Mouse (Mus musculus) layer of hippocampus, adult 2 months (tissue): ENCODE results near the gene Fam13c. TPM values are rescaled to one million over a fixed set of nuclear protein-coding genes. Genes with fewer than 3 reads are reported as not detected.

Experiments
- DNase-seq, 2 experiments: peaks; one replicate each; pipeline ENCODE4 v3.0.0; 2022; ENCODE audit warnings: low spot score in 2 of 2
- H3K27ac ChIP-seq: fragments of 200-600 bp; 2 replicates; pipeline ENCODE4 v1.8.1; 2022
- H3K4me3 ChIP-seq: fragments of 200-600 bp; 2 replicates; pipeline ENCODE4 v1.8.1; 2022; ENCODE audit warnings: mild to moderate bottlenecking
- CTCF ChIP-seq: fragments of 200-600 bp; conservative IDR thresholded peaks from 2 replicates; pipeline ENCODE4 v1.8.1; 2022; ENCODE audit warnings: antibody characterized with exemption, mild to moderate bottlenecking, moderate library complexity
- total RNA-seq, 2 experiments: library from RNA; stranded (reverse); gene quantifications; 2 replicates each; pipeline ENCODE4 v1.2.3; 2021

The Fam13c gene
- total RNA-seq, 2 experiments from 2014 or later = 83.7 to 85.8 TPM

DNA sequence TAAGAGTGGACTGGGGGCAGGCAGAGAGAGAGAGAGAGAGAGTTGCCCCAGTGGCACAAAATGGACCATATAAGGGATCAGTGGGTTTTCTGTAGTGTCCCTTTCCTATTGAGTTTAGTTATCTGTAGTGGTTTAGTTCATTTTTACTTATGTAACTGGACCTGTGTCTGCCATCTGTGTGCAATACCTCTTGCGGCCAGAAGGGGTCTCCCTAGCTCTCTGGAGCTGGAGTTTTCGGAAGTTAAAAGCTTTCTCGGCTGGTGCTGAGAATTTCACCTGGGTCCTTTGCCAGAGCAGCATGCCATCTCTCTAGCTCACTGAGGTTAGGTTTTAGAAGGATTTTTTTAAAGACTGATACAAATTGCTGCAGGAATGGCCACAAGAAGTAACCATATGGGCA is 67.6 kb downstream of the Fam13c start:
- DNase-seq = peak in 1 of 2 experiments; percentile 3
- Histone ChIP-seq H3K27ac (no peak overlapping the region), H3K4me3 (no peak overlapping the region)
- peak; percentile 71 for TF ChIP-seq CTCF

DNA sequence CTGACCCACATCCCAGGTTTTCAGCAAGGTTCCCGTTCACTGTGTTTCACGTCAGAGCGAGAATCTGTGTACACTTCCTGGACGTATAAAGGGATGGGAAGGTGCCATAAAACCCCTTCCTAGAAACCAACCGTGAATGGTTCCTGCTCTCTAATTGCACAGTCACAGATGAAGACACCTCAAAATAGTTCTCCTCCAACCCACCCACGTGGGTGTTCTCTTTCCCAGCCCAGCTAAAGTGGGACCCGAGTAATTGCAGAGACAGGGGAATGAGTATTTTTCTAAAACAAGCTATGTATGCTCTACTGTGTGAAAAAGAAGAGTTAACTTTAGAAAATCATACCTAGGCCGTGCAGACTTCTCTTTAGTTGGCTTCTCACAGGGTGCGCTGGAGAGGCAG is 74.6 kb downstream of the Fam13c start:
- DNase-seq = peak in 1 of 2 experiments; percentile 9
- H3K4me3 ChIP-seq = no peak overlapping the region
- no peak overlapping the region for H3K27ac ChIP-seq
- TF ChIP-seq CTCF = no peak

DNA sequence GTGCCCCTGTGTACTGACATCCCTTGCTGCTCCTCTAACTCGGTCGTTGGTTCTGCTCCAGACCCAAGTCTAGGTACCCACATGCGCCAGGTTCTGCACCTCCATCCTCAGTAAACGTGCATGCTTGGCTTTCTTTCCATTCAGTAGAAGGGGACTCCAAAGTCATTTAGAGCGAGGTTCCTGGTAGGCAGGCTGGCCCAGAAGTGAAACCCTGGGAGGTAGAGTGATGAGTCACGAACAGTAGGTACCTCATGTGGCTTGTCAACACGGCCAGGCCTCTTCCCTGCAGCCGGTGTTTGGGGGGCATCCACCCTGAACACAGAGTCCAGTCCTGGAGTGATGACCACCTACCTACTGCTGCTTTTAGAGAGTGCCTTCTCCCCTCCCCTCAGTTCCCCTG is 76.4 kb downstream of the Fam13c start:
- no peak overlapping the region for H3K4me3 ChIP-seq
- no peak for TF ChIP-seq CTCF
- H3K27ac ChIP-seq = peak overlapping the region; percentile 24; the same call in 1 of the 2 replicates
- peak in 1 of 2 experiments; percentile 9 for DNase-seq

DNA sequence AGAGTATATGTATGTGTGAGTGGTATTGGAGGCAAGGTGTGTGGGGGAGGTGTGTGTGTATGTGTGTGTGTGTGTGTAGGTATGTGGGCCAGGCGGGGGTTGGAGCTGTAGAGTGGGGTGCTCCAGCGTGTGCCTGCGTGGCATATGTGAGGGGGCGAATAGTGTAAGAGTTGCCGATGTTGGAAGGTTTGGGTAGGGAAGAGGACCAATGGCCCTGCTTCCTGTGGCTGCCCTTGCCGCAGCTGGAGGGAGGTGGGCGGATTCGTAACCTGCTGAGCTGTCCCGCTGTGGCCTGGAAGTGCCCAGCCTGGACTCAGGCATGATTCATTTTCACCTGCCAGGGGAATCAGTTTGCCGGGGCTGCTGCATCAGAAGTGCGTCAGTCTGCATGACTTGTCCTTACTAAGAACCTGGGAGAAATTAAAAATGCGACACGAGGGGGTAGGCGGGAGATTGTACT is 79.4 kb downstream of the Fam13c start:
- H3K4me3 ChIP-seq = peak overlapping the region; percentile 53
- H3K27ac ChIP-seq = peak overlapping the region; percentile 92
- TF ChIP-seq CTCF = no peak
- DNase-seq = peak in 1 of 2 experiments; percentile 28

DNA sequence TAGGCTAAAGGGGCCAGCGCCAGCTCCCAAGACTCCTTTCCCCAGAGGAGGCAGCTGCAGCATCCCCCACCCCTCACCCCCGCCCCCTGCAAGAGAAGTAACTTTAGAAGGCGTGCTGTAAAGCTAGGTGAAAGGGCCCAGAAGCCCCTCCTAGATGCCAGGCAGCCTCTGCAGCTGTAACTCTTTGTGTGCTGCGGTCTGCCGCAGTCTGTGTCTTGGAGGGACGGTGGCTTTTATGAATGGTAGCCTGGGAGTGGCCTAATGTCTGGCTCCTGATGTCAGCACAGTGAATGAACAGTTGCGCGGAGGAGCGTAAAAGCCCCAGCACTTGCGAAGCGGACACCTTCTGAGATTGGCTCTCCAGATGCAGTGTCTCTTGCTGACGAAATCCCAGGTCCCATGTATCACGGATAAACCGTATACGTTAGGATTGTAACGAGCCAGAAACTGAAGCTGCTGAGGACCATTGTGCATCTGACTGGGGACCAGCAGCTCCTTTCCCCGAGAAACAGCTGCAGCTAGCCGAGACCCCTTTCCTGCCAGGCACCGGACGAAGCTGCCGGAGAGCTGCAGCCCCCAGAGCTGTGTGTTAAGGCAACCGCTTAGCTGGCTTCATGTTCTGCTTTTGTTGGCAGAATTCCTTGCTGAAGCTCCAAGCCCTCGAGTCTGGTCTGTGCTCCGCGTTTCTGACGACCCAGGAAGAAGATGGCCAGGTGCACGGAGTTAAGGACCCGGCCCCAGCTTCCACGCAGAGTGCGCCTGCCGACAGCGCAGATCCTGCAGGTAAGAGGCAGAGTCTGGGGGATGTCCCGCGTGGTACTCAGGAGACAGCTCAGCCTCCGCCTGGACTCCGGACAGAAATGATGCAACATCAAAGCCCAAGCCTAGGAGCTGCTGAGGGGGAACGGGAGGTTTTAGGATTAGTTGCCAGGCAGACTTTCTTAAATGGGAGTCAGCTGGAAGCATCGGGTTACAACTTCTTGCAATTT is 80.2 kb downstream of the Fam13c start:
- H3K27ac ChIP-seq = peak overlapping the region; percentile 92
- peak overlapping the region; percentile 53 for H3K4me3 ChIP-seq
- TF ChIP-seq CTCF = no peak
- peak; percentile 37 to 46 for DNase-seq

DNA sequence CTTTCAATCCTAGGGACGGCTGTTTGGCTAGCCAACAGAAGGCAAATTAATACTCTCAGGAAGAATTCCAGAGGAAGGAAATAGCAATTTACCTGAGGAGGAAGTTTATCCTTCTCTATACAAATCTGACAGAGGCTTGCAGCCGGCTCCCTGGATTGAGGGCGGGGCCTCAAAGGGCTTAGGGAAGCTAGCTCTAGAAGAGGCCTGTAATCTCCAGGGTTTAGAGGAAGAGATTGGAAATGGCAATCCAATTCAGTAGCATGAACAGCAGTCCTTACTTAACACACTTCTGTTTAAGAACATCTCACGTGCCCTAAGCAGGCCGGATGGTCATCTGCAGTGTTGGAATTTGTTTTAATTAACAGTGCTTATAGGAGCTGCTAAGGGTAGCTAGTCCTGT is 81.1 kb downstream of the Fam13c start:
- DNase-seq = peak in 1 of 2 experiments; percentile 13
- TF ChIP-seq CTCF = no peak
- Histone ChIP-seq H3K4me3 (peak overlapping the region; percentile 53), H3K27ac (peak overlapping the region; percentile 92)

DNA sequence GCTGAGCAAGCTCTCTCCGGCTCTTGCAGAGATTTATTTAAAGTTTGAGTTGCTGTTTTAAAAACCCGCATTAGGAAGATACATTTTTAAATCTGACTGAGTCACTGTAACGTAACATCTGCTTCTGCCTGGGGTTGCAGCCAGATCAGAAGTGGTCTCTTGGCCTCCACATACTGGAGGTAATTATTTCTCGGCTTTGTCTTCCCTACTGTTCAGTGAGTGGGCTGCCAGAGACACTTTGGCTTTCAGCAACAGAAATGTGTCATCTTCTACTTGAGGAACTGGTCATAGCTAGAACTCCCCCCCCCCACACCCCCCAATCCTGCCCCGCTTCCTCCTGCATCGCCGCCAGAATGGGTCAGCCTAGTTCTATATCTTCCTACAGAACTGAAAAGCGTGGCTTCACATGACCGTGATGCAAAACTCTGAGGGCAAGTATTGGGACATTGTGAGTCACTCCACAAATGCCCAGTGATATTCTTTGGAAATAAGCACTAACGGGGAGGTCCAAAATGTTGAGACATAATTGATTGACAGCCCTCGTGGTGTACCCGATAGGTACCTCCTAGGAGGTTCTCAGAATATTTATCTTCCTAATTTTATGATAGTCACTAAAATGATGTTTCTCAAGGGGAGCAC is 90.0 kb downstream of the Fam13c start:
- Histone ChIP-seq H3K4me3 (no peak overlapping the region), H3K27ac (peak overlapping the region; percentile 79)
- TF ChIP-seq CTCF = no peak
- no peak for DNase-seq

DNA sequence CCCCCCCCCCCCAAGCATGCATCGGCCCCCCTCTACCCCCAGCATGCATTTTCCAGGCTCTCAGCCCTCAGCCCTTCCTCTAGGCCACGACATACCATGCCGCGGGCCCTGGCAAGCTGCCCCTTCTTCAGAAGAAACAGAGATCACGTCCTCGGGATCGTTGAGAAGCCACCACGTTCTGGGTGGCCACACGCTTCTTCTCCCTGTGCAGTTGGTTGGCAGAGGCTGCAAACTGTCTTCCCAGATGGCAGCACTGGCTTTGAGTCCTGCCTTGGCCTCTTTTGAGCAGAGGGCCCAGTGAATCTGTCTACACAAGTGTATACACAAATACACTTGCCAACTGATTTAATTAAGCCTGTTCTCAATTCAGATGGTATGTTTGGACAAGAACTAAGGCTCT is 92.0 kb downstream of the Fam13c start:
- TF ChIP-seq CTCF = no peak
- Histone ChIP-seq H3K27ac (peak overlapping the region; percentile 95), H3K4me3 (no peak overlapping the region)
- peak; percentile 44 to 59 for DNase-seq

DNA sequence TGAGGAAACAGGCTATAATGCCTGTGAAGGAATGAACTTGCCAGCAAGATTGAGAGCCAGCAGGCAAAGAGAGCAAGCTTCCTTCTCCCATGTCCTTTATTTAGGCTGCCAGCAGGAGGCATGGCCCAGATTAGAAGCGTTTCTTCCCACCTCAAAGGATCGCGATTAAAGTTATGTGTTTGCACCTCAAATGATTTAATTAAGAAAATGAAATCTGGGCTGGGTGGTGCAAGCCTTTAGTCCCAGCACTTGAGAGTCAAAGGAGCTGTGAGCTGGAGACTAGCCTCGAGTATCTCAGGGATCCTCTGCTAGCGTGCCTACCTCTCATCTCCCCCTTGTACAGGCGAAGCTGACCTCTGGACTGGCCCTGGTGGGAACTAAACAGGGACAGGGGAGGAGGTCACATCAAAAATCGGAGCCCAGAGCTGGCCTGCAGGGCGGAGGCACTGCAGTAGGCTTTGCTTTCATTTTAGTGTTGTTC is 93.1 kb downstream of the Fam13c start:
- Histone ChIP-seq H3K4me3 (peak overlapping the region; percentile 20; the same call in 1 of the 2 replicates), H3K27ac (peak overlapping the region; percentile 95)
- peak in 1 of 2 experiments; percentile 21 for DNase-seq
- TF ChIP-seq CTCF = peak; percentile 59

DNA sequence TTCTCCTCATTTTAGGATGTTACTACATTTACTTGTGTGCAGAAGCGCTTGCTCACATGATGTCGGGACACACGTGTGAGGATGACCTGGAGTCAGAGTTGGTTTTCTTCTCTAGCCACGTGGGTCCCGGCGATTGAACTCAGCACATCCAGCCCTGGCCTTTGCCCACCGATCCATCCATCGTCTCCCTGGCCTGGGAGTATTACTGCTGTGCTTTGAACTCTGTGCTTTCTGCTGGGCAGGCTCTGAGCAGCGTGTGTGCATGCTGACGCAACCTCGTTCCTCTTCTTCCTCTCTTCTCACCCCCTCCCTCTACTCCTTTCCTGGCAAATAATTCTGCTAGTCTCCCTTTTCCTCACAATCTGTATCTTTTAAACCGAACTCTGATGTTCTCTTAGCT is 93.7 kb downstream of the Fam13c start:
- no peak for TF ChIP-seq CTCF
- H3K27ac ChIP-seq = peak overlapping the region; percentile 95
- no peak for DNase-seq
- no peak overlapping the region for H3K4me3 ChIP-seq

DNA sequence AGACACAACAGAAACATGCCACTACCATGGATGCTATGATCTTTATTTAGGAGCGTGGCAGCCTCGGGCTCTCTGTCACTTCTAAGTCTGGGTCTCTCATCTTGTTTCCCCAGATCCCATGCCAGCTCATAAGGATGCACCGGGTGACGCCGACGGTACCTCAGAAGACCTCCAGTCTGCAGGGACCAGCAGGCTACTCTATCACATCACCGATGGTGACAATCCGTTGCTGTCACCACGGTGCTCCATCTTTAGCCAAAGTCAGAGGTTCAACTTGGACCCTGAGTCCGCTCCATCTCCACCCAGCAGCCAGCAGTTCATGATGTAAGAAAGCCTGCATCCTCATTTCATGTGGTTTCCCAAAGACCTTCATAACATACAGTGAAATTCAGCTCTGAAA is 94.3 kb downstream of the Fam13c start:
- TF ChIP-seq CTCF = no peak
- peak overlapping the region; percentile 95 for H3K27ac ChIP-seq
- no peak overlapping the region for H3K4me3 ChIP-seq
- DNase-seq = peak in 1 of 2 experiments; percentile 8

DNA sequence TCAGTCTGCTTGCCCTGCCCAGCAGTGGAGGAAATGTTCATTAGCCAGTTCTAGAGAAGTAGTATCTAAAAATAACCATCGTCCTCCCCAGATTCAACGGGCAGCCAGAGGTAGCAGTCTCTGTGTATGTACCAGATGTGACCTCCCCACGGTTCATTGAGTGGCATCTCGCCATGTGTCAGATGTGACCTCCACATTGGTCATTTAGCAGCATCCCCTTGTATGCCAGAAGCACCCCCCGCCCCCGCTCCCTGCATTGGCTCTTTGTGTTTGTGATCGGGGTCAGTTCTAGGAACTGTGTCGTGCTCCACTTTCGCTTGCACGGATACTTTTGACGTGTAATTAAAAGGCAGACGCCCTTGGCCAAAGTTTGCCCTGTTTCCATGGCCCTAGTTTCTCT is 95.1 kb downstream of the Fam13c start:
- DNase-seq = peak in 1 of 2 experiments; percentile 8
- H3K27ac ChIP-seq = peak overlapping the region; percentile 95; the same call in 1 of the 2 replicates
- no peak for TF ChIP-seq CTCF
- no peak overlapping the region for H3K4me3 ChIP-seq

DNA sequence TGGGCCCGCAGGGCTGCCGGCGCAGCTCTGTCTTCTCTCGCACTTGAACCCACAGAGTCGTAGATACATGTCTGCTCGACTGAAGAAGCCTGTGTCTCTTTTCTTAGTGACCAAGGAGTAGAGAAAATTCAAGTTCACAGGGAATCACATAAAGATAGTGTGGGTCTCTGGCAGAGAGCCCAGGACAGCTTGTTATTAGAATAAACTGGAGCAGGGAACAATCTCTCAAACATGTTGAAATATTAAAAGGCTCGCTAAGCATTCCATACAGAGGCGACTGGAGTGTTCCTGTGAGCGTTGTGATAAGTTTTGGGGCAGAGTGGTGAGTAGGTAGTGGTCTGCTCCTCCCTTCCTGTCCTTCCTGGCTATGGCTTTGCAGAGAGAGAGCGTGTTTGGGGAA is 97.4 kb downstream of the Fam13c start:
- no peak overlapping the region for H3K4me3 ChIP-seq
- TF ChIP-seq CTCF = no peak
- peak overlapping the region; percentile 49 for H3K27ac ChIP-seq
- no peak for DNase-seq
